Mouse (Mus musculus): ENCODE data around the gene Egfl8.

GRCm38 (mm10) chr17:34576577-34576976 lies 39.2 kb downstream of the Egfl8 start:
- TF ChIP-seq POLR2A (IDR thresholded peaks at IDR 0.05; ENCODE audit: borderline replicate concordance, control insufficient read depth, low read depth, low read length) (no peak), CTCF (IDR thresholded peaks at IDR 0.05; ENCODE audit: control insufficient read depth, insufficient read depth, low read length) (no peak)

All from bone marrow, adult 2 months (tissue).